Mouse (Mus musculus): ENCODE data around the gene Sema3e.

The Sema3e gene

DNA sequence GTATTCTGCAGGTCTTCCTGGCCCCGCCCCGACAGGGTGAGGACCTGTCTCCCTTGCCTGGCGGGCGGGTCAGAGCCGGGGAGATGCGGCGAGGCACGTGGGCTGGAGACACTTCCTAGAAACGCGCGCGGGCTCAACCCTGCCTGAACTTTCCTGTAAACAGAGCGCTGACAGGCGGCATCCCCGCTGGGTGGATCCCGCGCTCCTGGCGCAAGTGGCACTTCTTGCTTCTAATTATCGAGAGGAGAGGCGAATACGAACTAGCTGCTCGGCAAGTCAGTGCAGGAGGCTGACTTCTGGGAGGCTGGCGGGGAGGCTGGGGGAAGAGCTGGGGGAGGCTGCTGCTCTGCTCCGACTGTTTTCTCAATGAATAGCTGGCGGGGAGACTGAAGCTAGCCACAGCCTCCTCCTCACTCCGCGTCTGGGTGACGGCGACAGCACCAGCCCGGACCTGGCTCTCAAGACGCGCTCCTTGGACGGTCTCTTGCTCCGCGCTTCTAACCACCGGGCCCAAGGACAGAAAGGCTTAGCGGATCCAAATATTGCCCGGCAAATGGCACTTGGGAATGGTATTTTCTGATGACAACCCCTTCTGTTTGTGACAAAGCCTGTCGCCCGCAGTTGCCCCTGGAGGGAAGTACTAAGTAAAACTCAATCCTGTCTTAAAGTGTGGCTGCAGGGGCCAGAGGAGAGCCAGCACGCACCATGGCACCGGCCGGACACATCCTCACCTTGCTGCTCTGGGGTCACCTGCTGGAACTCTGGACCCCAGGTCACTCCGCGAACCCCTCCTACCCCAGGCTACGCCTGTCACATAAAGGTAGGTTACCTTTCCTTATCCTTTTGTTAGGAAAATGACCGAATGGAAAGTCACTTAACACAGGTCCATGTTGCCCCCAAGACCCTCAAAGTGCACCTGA is at the start of gene Sema3e:
Sema3e (plus strand) TSS at position 72 of the 920 bp plus-strand sequence.
- no peak for DNase-seq

DNA sequence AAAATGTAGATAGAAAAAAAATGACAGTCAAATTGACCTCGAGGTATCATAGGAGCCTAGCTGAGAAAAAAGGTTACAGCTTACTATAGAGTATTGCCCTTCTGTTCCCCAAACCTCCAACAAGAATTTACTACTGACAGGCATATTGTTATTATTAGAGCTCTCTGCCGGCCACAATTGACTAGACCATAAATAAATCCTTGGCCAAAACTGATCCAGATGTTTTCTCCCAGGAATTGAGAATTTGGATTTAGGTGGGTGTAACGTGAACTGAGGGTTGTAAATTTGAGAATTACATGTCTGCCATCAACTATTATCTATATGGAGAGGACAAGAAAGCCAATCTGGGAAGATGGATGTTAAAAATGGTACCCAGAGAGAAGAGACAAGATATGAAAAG is 47.5 kb upstream of the Sema3e start:
- no peak for DNase-seq

DNA sequence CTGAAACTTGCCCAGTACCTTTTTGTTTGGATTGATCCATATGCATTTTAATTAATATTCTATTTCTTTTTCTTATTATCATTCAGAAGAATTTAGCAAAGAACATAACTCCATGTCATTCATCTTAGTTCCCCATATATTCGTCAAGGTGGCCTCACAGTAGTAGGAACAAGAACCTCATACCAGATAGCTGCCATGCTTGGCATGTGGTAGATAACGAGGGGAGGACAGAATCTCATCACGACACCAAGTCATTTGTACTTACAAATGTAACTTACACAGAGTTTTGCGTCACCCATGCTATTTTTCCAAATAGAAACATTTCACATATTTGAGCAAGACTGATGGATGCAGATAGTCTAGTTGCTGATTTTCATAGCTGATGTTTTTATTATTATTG is 45.9 kb upstream of the Sema3e start:
- no peak for DNase-seq

DNA sequence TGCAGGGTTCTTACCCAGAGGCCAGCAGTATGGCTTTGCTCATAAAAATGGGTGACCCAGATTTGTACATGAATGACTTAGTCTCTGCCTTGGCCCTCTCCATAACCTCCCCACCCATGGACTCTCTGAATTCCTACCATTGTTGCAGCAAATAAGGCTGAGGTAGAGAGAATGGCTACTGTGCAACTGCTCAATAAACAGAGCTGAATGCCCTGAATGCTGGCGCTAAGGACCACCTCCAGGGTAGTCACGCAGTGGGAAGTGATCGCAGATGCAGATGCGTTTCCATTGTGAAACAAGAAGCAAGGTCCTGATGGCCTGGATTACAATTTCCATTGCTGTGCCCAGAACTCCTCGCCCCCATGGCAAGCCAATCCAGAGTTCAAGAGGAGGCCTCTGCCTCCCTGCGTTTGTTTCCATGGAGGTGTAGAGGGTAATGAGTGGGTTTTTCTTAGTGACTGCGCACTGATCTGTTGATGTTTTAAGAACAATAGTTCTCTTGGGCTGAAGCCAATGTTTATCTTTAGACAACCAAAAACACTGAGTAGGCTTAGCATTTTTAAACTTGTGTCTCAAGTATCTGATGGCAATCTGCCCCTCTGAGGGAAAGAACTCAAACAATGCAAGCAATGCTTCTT is 42.5 kb upstream of the Sema3e start:
- DNase-seq, result no peak

DNA sequence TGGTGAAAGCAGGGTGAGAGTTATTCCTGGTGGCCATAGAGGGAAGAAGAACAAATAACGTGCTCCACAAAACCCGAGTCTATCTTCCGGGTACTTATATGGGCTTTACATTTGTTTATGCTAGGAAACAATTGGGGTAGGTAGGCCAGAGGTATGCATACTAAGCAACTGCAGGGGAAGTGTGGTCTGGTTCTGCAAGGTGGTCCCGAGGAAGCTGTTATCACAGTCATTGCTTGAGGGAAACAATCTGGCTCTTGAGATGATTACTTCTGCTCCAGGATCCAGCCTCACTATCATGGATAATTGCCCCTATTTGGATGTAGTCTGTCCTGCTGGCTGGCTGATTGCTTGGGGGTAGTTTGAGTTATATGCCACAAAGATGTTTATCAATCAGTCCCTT is 41.5 kb upstream of the Sema3e start:
- no peak for DNase-seq

DNA sequence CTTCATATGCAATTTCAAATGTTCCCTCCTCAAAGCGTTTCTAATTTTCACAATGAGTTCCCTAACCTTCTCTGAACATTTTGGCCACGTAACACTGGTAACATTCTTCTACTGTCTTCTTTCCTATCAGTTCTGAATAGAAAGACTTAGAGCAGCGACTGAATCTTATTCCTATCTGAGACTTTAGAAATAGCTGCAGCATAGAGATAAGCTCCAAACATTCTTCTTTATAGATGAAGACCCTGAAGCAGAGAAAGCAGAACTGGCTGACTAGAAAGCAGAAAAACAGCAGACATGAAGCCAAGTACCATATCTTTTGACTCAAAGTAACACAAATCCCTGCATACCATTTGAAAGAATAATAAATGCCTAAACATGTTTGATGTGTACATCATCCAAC is 39.4 kb upstream of the Sema3e start:
- DNase-seq, result no peak

DNA sequence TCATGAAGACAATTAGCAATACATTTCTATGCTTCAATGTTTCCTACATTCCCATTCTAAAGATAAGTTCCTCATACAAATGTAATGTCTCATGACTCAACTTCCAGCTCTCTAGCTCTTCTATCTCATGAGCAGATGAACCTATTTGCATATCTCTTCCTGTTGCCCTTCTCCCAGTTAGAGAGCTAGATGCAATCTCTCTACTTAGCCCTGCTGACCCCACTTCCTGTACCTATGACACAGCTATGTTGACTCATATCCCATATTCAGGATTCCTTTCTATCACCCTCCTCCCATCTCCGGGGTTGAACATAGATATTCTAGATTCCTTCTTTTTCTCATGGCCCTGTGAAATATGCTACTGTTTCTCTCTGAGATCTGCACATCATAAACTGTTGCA is 38.0 kb upstream of the Sema3e start:
- no peak for DNase-seq

DNA sequence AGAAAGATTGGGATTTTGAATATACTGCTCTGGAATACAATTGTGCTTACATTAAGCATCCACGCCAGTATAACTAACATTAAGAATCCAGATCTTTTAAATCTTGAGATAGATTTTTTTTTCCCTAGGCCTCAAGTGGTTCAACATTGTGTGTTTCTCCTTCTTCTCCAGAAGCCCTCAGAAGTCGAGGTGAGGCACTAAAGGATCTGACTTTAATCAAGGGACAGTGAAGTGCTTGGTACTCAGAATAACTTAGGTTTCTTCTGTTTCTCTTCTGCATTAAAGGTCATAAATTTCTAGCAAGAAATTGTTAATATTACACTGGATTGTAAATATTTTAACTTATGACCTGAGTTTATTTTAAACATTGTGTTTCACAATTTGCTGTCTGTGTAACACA is 37.1 kb upstream of the Sema3e start:
- no peak for DNase-seq

DNA sequence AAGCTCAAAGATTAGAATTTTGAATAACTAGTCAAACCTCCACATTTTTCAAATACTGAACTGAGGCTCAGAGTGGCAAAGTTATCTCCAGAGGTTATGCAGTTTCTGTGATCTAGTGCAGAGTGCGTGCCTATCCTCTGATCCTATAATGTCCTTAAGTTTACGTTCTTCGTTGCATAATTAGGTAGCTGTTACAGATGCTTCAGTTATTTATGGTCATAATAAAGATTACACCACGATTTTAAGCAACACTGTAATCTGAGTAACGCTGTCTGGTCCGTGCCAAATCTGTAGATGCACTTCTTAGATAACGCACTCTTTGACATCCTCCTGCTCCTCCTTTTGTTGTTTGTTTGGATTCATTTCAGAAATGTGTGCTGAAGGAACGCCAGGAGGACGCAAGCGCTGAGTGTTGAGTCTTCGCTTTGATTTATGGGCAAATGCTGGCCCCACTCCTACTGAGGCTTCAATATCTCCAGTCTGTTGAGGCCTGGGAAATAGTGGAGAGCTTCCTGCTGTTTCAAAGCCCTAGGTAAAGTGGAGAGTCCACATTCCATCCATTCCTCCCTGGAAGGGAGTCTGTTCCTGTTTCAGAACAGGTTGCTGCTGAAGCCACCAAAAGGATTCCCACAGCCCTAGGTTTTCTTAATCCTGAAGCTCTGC is 32.2 kb upstream of the Sema3e start:
- DNase-seq, result no peak

DNA sequence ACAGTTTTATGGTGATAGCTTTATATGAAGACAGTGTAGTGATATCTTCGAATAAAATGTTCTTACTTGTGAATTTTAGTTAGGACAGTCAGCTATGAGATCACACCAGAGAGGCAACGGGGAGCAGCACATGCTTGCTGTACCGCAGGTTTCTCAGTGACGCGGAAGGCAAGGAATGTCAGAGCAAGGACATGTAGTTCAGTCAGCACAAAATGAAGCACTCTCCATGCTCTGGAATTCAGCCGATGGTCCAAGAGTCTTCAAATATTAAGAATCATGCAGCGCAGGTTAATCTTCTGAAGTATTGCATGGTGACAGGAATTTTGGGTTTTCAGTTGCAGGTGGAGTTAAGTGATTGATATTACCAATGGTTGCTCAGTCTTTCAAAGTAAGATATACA is 3.3 kb downstream of the Sema3e start:
- no peak for DNase-seq

DNA sequence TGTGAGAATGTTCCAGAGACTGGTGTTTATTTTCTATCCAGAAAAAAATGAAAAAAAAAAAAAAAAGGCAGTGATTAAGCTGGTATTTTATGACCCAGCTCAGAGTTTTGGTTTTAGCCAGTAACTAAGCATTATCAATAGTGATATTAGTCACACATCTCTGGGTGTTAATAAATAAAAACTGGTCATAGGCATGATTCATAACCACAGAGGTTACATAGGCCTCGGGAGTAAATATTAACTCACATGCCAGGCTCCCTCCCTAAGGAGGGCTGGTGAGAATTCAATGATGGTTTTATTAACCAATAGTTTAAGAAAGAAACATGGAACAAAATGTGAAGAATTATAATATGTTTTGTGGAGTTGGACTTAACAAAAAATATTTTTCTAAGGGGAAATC is 5.7 kb downstream of the Sema3e start:
- no peak for DNase-seq

DNA sequence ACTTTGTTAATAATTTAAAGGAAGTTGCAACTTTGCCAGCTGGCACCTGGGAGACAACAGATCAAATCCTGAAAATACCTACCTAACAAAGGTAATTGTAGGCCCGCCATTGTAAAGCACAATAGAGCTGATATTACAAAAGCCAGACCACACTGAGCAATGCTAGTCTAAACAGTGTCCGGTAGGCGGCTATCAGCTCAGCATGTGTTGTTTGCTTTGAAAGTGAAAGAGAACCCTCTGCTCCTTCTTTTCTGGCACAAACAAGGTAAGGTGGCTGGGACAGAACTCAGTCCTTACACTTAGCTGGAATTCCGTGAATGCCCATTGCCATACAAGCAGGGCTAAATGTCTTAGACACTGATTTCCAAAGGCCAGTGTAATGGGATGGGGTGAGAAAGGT is 7.0 kb downstream of the Sema3e start:
- DNase-seq, result no peak

DNA sequence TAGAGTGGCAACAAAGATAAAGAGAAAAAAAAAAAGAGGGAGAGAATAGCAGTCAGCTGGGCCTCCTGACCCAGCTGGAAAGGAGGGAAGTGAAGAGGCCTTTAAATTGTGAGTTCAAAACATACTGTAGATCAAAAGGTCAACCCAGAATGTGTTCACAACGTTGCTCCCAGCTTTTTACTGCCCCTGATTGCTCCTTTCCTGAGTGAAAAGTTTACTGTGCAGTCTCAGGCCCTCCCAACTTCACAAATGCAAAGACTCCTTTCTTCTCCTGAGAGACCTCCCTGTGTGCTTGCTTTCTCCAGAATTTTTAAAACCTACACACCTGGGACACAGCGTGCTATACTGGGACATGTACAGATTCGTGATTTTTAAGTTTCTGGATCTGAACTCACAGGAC is 8.2 kb downstream of the Sema3e start:
- DNase-seq, result no peak

DNA sequence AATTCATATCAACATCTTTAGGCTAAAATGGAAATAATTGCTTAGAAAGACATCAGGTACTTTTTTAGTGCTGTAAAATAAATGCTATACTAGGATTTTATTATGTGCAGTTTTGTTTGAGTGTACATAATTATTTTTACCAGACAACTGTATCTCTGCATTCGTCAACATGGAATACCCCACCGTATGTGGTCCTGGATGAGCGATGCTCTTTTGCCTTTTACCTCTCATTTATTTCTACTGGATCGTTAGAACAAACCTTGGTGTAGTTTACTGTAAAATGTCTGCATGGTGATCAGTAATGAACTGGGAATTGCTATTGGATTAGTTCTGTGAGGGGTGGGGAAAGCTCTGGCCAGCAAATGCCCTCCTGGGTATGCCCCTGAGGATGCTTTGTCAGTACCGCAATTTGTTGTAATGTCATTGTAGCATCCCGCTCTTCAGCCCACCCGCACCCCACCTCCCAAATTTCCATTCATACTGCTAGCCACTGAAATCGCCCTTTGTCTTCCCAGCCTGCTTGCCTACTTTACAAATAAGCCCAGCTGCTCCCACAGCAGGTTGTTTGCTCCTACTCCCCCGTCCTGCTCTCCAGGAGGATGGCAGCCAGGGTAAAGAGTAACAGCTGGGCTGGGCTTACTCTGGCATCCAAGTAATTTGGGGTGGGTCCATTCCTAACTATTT is 13.9 kb downstream of the Sema3e start:
- no peak for DNase-seq

DNA sequence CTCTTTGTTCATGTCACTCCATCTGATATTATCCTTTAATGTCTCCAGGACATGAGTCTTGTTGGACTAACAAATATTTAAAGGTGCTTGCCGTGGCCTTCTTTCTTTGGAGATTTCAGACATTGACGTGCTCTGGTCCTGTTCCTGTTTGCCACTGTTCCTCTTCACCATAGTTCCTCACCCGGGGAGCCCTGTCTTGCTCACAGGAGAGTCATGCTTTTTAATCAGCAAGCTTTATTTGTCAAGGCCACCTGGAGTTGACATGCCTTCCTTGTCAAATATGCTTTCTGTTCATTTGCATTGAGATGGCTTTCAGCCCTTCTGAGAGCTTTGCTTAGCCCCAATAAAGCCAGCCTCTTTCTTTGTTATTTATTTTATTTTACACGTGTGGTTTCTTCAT is 15.1 kb downstream of the Sema3e start:
- no peak for DNase-seq

DNA sequence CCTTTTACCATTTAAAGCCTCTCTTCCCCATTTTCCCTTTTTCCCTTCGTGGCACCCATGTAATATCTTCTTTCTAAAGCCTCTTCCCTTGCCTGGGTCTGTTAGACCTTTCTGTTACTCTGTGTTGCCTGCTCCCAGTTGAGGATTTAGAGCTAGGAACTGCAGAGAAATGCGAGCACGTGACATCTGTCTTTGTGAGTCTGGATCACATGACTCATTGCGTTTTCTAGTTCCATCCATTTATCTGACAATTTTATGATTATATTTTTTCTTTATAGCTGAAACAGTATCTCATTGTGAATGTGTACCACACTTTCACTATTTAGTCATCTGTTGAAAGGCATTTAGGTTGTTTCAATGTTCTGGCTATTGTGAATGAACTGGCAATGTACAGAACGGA is 18.0 kb downstream of the Sema3e start:
- no peak for DNase-seq

DNA sequence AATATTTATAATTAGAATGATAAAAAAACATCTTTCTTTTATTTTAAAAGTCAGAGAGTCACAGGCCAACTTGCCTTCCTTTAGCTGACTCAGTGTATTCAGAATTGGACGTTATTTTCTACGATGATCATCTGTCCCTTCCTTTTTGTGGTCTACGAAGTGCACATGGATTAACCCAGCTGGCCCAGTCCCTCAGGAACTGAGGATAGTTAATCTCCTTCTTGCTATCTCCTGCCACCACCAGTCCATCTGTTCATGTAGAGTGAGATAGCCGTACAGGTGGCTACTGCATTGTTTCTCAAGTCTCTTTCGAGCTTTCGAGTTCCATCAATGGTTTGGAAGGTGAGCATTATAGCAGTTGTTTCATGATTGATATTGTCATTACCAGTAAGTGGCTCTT is 18.9 kb downstream of the Sema3e start:
- no peak for DNase-seq

DNA sequence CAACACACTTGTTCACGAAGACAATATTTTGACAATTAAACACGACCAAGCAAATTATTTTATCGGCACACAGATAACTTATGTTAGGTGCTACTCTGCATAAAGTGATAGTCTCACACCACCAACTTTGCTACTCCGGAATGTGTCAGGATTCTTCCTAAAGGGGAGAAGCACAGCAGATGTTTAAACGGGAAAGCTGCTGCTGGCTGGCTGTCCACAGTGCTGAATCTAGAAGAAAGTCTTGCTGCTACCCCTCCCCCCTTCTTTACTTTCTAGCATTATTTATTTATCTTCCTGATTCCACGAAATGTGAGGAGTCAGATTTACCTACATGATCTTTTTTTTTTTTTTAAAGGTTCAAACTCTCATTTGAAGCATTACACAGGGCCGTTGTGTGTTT is 23.6 kb downstream of the Sema3e start:
- no peak for DNase-seq

DNA sequence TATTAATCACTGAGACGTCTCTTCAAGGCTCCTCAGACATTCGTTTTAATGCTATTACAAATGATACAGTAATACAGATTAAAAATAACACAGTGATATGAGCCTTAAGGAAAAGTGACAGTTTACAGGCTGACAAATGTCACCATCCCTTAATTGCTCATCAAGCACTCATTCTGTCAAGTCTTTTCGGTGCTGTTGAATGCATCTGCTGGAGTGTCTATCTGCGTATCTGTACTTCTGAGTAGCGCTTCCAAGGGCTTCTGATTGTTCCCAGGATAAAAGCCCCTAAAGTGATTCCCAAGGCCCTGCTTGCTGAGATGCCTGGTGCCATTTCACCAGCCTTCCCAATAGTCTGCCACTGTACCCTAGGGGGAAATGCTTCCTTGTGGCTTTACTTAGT is 29.4 kb downstream of the Sema3e start:
- DNase-seq, result no peak

DNA sequence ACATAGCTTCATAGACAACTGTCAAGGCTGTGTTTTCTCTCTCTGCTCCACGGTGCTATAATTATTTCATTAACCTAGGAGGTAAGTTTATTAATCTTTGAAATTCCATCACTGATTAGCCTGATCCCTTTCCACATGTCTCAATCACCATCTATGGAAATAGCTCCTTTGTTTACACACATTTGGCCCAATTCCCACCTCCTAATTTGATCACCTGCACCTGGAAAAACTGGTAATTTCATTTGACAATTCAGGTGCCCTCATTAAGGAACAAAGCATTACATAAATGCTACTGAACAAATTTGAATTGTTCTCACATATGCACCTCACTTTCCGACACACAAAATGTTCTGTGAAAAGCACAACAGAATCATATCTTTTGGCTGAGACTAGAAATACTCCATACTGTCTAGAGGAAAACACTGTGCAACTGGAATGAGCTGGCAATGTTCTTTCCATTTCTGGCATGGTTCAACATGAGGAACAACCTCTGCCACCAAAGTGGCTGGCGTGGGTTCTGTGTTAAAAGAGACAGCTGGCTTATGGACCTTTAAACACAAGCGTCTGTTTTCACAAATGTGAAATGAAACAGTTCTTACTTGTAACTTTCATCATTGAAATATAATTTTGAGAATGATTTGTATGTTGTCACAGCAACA is 34.9 kb downstream of the Sema3e start:
- DNase-seq, result no peak

DNA sequence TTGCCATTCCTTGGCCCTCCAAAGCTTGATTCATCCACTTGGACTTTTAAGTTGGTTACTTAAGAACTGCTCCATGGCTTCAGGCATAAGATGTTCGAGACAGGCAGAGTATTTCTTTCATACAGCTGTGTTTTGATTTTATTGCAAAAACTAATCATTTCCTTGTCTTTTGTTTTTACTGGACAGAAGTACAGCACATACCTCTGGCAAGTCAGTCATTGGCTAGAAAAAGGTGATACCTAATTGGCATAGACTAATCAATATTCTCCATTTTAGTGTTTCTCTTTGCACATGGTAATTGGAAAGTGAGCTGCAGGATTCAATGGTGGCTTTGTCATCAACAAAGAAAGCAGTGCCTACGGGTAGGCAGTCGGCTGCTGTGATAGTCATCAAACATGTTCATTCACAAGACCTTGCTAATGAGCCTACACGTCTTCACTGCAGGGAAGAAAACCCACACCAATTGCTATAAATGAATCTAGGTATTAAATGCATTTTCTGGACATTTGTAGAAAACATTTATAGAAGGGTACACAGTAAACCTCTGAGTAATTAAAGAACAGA is 37.9 kb downstream of the Sema3e start:
- DNase-seq, result no peak

DNA sequence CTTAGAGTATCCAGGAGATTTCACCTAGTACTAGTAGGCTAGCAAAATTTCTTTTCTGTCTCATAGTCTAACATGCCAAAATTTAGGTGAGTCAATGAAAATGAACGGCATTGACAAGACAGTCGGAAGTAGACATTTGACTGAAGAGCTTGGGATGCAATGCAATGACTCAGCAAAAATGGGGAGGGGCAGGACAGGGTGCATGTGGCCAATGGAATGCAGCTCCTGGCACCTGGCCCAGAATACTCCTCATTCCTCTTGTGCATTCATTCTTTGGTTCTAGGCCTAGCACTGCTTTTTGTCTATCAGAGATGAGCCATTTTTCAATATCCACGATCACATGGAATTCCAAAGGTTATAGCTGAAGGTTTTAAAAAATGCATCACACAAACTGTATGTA is 48.1 kb downstream of the Sema3e start:
- DNase-seq, result no peak

DNA sequence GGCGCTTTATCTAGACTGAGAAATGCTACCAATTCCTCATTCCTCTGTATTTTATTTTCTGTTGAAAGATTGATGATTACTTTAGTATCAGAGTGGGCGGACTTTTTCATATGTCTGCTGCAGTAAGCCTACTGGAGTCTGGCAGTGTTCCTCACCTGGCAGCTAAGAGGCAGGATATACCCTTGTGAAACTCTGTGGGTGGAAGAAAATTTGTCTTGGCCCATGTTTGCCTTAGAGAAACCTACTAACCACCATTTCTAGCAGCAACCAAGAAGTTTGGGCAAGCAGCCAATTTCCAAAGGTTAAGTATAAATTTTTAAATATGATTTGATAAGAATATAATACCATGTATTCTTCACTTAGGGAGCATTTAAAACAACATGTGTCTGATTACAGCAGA is 63.0 kb downstream of the Sema3e start:
- DNase-seq, result no peak

Data from thymus, postnatal 25 days (tissue).